Mouse (Mus musculus) left cerebral cortex, adult 2 months (tissue): ENCODE data around the gene Gmip. TPM values are rescaled to one million over a fixed set of nuclear protein-coding genes. Genes with fewer than 3 reads are reported as not detected.

Experiments
- DNase-seq, 2 experiments: peaks; one replicate each; pipeline ENCODE4 v3.0.0; 2021 to 2022; ENCODE audit warnings: low spot score in 2 of 2, mixed read lengths in 1 of 2; ENCODE audit errors: extremely low spot score in 1 of 2
- H3K27ac ChIP-seq: fragments of 200-600 bp; 2 replicates; pipeline ENCODE4 v1.8.1; 2022
- H3K4me3 ChIP-seq: fragments of 200-600 bp; 2 replicates; pipeline ENCODE4 v1.8.1; 2022
- CTCF ChIP-seq: fragments of 200-600 bp; IDR thresholded peaks from 2 replicates; pipeline ENCODE4 v1.8.1; 2022; ENCODE audit warnings: antibody characterized with exemption, mild to moderate bottlenecking, moderate library complexity
- intact Hi-C: fragments of 180-260 bp; cut with DNase I; formaldehyde crosslinking; loops from one replicate; pipeline ENCODE4 v1.15.1; 2025
- total RNA-seq, 2 experiments: library from RNA; stranded (reverse); gene quantifications; 2 replicates each; pipeline ENCODE4 v1.2.3; 2021

The Gmip gene
- total RNA-seq, 2 experiments from 2014 or later = 13.1 to 22.5 TPM

- Histone ChIP-seq H3K4me3 (no peak overlapping the region), H3K27ac (no peak overlapping the region)
- intact Hi-C loops = no loop called here
- DNase-seq = no peak
- TF ChIP-seq CTCF = no peak
These were observed 3.0 kb upstream of the Gmip start for GRCm38 (mm10) chr8:69805491-69805890.

DNA sequence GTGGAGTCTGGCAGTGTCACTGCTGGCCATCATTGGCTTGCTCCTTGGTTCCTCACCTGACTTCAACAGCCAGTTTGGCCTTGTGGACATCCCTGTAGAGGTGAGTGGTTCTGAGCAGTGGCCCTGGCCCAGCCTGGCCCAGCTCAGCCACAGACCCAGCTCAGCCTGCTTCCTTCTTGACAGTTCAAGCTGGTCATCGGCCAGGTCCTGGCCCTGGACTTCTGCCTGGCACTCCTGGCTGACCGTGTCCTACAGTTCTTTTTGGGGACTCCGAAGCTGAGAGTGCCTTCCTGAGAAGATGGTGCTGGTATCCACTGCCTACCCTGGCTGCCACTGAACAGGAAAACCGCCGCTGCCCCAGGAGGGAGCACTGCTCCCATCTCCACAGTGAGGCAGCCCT lies 1.2 kb upstream of the Gmip start:
- Histone ChIP-seq H3K27ac (no peak overlapping the region), H3K4me3 (no peak overlapping the region)
- no peak for TF ChIP-seq CTCF
- DNase-seq = no peak
- intact Hi-C loops = no loop called here

GRCm38 (mm10) chr8:69808864-69809403 lies 455 bp downstream of the Gmip start:
- no peak for DNase-seq
- H3K27ac ChIP-seq = peak overlapping the region; percentile 44; the same call in 1 of the 2 replicates
- TF ChIP-seq CTCF = no peak
- peak overlapping the region; percentile 59 for H3K4me3 ChIP-seq
- intact Hi-C loops = no loop called here

- Histone ChIP-seq H3K27ac (no peak overlapping the region), H3K4me3 (no peak overlapping the region)
- no peak for TF ChIP-seq CTCF
- DNase-seq = no peak
- intact Hi-C loops = no loop called here
These were observed 1.3 kb downstream of the Gmip start for GRCm38 (mm10) chr8:69809820-69810219.

- intact Hi-C loops = no loop called here
- no peak for TF ChIP-seq CTCF
- no peak for DNase-seq
- Histone ChIP-seq H3K4me3 (no peak overlapping the region), H3K27ac (no peak overlapping the region)
These were observed 6.4 kb downstream of the Gmip start for GRCm38 (mm10) chr8:69814881-69815280.

- intact Hi-C loops = no loop called here
- H3K27ac ChIP-seq = no peak overlapping the region
- no peak overlapping the region for H3K4me3 ChIP-seq
- DNase-seq = no peak
- no peak for TF ChIP-seq CTCF
These were observed 6.9 kb downstream of the Gmip start for GRCm38 (mm10) chr8:69815396-69815795.

DNA sequence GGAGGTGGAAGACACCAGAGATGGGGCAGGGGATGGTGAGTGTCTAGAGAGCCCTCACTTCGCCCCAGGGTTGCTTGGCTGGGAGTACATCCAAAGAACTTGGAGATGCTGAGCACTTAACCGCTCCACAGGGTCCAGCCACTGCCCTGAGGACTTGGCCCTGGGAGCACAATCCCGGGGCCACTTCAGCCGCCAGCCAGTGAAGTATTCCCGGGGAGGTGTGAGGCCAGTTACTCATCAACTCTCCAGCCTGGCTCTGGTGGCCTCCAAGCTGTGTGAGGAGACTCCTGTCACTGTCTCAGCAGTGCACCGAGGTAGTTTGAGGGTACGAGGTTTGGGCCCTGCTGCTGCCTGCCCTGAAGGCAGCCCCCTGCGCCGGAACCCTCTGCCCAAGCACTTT lies 12.0 kb downstream of the Gmip start:
- Histone ChIP-seq H3K27ac (no peak overlapping the region), H3K4me3 (no peak overlapping the region)
- DNase-seq = no peak
- TF ChIP-seq CTCF = no peak
- intact Hi-C loops = no loop called here

GRCm38 (mm10) chr8:69821971-69822385 lies 13.5 kb downstream of the Gmip start:
- no peak for TF ChIP-seq CTCF
- intact Hi-C loops = no loop called here
- no peak for DNase-seq
- Histone ChIP-seq H3K27ac (no peak overlapping the region), H3K4me3 (peak overlapping the region; percentile 50)

DNA sequence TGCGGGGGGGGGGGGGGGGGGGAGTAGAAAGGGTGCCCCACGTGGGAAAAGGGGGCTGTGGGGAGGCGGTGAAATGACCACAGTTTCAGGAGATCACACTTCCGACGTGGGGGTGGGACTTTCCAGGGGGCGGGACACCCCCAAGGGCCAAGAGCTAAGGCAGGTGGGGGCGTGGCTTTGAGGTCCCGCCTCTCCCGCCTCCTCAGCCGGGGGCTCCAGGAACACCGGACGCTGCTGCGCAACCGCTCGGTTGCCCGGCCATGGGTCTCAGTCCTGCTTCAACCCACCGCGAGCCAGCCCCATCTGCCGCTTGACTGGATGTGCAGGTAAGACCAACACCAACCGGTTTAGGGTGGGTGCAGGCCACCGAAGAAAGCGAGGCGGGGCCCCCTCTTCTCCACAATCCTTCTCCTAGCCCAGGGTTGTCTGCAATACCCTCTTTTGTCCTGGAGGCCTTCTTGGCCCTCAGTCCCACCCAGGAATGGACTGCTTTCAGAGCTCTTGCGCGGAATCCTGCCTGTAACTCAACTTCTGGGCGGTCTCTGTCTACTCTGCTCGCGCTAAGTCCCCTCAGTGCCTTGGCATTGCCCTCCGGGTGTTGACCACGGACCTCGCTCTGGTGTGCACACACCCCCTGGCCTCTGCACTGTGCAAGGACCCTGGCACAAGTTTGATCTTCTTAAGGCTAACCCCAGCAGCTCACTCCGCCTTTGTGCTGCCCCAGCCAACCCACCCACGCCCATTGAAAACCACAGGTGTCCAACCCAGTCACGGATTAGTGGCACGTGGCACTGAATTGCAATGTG lies 14.1 kb downstream of the Gmip start, which contains the start of gene Lpar2:
Gene Lpar2, plus strand, starts transcription at position 44 of the 806 bp plus-strand sequence.
- no peak for DNase-seq
- no peak within 1 kb of the TSS for H3K27ac ChIP-seq
- no peak; the same call in 1 of the 2 replicates for TF ChIP-seq CTCF
- peak within 1 kb of the TSS; percentile 50 for H3K4me3 ChIP-seq
- intact Hi-C loops = no loop called here

DNA sequence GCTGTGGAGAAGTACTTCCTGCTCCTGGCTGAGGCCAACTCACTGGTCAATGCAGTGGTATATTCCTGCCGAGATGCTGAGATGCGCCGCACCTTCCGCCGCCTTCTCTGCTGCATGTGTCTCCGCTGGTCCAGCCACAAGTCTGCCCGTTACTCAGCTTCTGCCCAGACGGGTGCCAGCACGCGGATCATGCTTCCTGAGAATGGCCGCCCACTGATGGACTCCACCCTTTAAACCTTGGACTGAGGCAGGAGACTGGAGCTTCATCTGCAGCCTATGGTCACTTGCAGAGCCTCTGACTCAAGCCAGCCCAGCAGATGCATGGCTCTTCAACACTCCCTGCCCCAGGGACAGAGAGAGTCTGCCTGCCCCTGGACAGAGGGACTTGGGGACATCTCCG lies 17.9 kb downstream of the Gmip start:
- no peak for DNase-seq
- intact Hi-C loops = no loop called here
- H3K27ac ChIP-seq = no peak overlapping the region
- no peak overlapping the region for H3K4me3 ChIP-seq
- no peak for TF ChIP-seq CTCF

DNA sequence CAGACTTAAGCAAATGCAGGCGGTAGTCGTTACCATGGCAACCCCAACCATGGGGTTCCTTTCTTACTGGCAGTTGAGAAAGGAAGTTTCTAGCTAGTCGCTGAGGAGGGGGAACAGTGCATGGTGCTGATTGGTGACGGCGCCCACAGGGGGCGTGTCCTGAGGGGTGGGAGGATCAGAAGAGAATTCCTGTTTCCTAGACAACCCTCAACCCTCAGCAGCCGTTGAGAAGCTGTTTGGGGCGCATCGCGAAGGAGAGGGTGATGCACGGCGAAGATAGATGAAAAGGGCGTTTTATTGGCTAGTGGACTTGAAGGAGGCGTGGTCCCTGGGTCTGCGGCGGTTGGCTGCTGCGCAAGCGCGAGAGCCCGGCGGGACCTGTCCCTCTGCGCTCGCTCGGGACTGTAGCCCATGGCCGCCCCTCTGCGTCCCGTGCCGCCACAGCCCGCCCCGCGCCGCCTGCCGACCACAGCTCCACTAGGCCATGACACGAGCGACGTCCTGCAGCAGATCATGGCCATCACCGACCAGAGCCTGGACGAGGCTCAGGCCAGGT lies 23.9 kb downstream of the Gmip start, which contains the start of gene Pbx4:
Gene Pbx4, plus strand, starts transcription at position 194 of the 556 bp plus-strand sequence.
- intact Hi-C loops = no loop called here
- no peak; the same call in 1 of the 2 replicates for TF ChIP-seq CTCF
- peak; percentile 90 to 93 for DNase-seq
- Histone ChIP-seq H3K4me3 (peak within 1 kb of the TSS; percentile 74), H3K27ac (peak within 1 kb of the TSS; percentile 75)

GRCm38 (mm10) chr8:69837057-69837682 lies 28.7 kb downstream of the Gmip start:
- TF ChIP-seq CTCF = no peak
- DNase-seq = no peak
- no peak overlapping the region for H3K4me3 ChIP-seq
- no peak overlapping the region for H3K27ac ChIP-seq
- intact Hi-C loops = no loop called here
